Mouse (Mus musculus) midbrain, embryonic 16.5 days (tissue): ENCODE measurements around the gene Rps24. TPM values are rescaled to one million over a fixed set of nuclear protein-coding genes. Genes with fewer than 3 reads are reported as not detected.

Experiments used
- ATAC-seq: fragments of 200-750 bp; cut with Nextera tagmentation; 2 replicates; pipeline ENCODE4 v1.8.0; 2017; ENCODE audit warnings: moderate TSS enrichment
- H3K27ac ChIP-seq: fragments of 300-500 bp; sonication (generic); 2 replicates; pipeline ENCODE4 v1.5.1; 2014; ENCODE audit warnings: mild to moderate bottlenecking, low read length, mixed read lengths
- H3K27me3 ChIP-seq: fragments of 300-500 bp; sonication (generic); 2 replicates; pipeline ENCODE4 v1.6.1; 2014; ENCODE audit warnings: low read depth, low read length, mixed read lengths; ENCODE audit not compliant: control insufficient read depth, insufficient read depth
- H3K36me3 ChIP-seq: fragments of 300-500 bp; sonication (generic); 2 replicates; pipeline ENCODE4 v1.6.1; 2014; ENCODE audit warnings: mild to moderate bottlenecking, low read length, moderate library complexity, mixed read lengths; ENCODE audit not compliant: control insufficient read depth, insufficient read depth
- H3K4me1 ChIP-seq: fragments of 300-500 bp; sonication (generic); 2 replicates; pipeline ENCODE4 v1.6.1; 2014; ENCODE audit warnings: mild to moderate bottlenecking, low read length, mixed read lengths; ENCODE audit not compliant: control insufficient read depth, insufficient read depth
- H3K4me2 ChIP-seq: fragments of 300-500 bp; sonication (generic); 2 replicates; pipeline ENCODE4 v1.6.1; 2014; ENCODE audit warnings: mild to moderate bottlenecking, low read length, mixed read lengths
- H3K4me3 ChIP-seq: fragments of 300-500 bp; sonication (generic); 2 replicates; pipeline ENCODE4 v1.5.1; 2014; ENCODE audit warnings: low read depth, mild to moderate bottlenecking, low read length, moderate library complexity, mixed read lengths
- H3K9ac ChIP-seq: fragments of 300-500 bp; sonication (generic); 2 replicates; pipeline ENCODE4 v1.6.1; 2014; ENCODE audit warnings: low read depth, low read length, mixed read lengths
- H3K9me3 ChIP-seq: fragments of 300-500 bp; sonication (generic); replicated peaks from 2 replicates; pipeline ENCODE4 v1.6.1; 2014; ENCODE audit warnings: mild to moderate bottlenecking, low read length, mixed read lengths; ENCODE audit not compliant: control insufficient read depth, poor library complexity, severe bottlenecking
- WGBS: fragments of 180-500 bp; shearing (Covaris S2); extraction: QIAGEN DNeasy Blood & Tissue Kit; methylation state at CpG from one replicate; pipeline ENCODE4 v1.1.7; 2014; 5-methylcytosine and 5-hydroxymethylcytosine counted together
- polyA plus RNA-seq: library from polyadenylated mRNA; unstranded; fragments of >200 nt; fragmentation: Nextera tagmentation; extraction: Ambion mirVana; gene quantifications from 2 replicates; pipeline ENCODE4 v1.2.1, GENCODE M21; 2015

Gene Rps24
- polyA plus RNA-seq, 1 experiment from 2014 or later, result 498 TPM

DNA sequence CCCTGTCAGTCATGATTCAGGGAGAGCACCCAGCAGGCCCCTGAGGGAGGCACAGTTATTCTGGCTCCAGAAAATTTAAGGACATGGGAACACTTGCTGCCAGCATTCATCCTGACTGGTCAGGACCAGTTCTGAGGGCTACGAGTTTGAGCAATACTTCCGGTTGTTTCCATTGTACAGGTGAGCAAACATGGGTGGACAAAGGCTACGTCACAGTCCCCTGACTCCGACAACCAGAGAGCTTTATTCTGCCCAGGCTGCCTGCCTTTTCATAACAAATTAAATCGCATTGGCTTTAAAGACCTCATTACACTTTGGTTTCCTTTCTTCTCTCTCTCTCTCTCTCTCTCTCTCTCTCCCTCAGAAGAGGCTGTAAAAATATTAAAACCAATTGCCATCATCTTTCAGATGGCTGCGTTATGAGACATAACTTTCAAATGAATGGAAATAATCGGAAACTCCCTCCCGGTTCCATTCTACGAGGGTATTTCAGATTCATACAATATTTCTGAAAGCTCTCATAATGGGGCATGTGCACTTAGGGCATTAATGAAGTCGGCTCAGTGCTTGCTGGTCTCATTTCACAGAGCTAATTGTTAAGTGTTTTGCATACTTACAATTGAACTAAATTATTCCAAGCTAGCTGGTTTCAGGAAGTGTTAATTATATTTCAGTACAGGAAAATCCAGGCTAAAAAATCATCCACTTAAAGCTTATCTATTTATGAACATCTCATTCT, 38.9 kb downstream of the Rps24 start:
- Histone ChIP-seq H3K9me3 (no peaks in the 10 kb centered on the region), H3K27ac (peak overlapping the region; percentile 68), H3K27me3 (no peaks in the 10 kb centered on the region), H3K36me3 (no peaks in the 10 kb centered on the region), H3K9ac (no peak overlapping the region), H3K4me2 (no peak overlapping the region), H3K4me1 (peaks cover 22% of the 10 kb centered on the region), H3K4me3 (no peak overlapping the region)
- 34% methylated on average over 10 of the region's 10 CpGs for WGBS
- ATAC-seq, result no peak

DNA sequence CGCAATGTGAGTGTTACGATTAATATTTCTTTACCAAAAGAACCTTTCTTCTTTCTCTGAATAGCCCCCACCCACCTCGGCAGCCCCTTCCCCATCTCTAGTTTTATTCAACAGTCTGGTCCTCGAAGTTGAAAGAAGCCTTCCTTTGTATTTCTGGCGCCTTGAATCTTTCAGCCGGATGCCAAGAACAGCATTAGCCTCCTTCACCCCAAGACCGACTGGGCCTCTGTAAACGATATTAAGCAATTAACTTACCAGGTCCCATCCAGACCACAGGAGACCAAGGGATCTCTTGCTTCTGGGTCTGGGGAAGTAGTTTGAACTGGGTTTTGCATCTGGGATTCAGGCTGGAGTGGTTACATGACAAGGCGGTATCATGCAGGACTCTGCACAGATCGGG, 39.5 kb downstream of the Rps24 start:
- peak overlapping the region; percentile 70 for H3K27ac ChIP-seq
- no peaks in the 10 kb centered on the region for H3K9me3 ChIP-seq
- no peak overlapping the region for H3K4me2 ChIP-seq
- ATAC-seq, result no peak
- H3K4me3 ChIP-seq, result no peak overlapping the region
- H3K36me3 ChIP-seq, result no peaks in the 10 kb centered on the region
- H3K27me3 ChIP-seq, result no peaks in the 10 kb centered on the region
- WGBS, result 36% methylated on average over 10 of the region's 10 CpGs
- peaks cover 22% of the 10 kb centered on the region for H3K4me1 ChIP-seq
- no peak overlapping the region for H3K9ac ChIP-seq

DNA sequence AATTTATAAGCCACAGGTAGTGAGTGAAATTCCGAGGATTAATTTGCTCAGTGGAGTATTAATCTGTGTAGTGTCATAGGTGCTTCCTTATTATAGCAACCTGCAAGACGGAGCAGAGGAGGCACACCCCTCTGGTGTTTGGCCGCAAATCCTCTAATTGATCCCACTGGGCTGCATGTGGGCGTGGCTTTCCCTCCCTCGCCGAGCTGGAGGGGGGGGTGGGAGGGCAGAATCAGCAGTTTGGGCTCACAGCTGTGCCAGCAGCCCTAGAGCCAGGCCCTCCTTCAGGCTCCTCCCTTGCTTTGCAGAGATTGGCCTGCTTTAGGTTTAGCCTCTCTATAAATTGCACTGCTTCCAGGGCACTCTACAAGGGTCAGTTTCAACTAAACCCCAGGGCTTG, 43.3 kb downstream of the Rps24 start:
- Histone ChIP-seq H3K4me1 (peaks cover 40% of the 10 kb centered on the region), H3K4me3 (no peak overlapping the region), H3K4me2 (no peak overlapping the region), H3K9ac (no peak overlapping the region), H3K9me3 (no peaks in the 10 kb centered on the region), H3K36me3 (no peaks in the 10 kb centered on the region), H3K27ac (no peak overlapping the region), H3K27me3 (no peaks in the 10 kb centered on the region)
- WGBS, result 3% methylated on average over 6 of the region's 6 CpGs
- ATAC-seq, result peak; percentile 66

- peak; percentile 52 for ATAC-seq
Observed at GRCm38 (mm10) chr14:24534865-24535545, 48.1 kb downstream of the Rps24 start.

DNA sequence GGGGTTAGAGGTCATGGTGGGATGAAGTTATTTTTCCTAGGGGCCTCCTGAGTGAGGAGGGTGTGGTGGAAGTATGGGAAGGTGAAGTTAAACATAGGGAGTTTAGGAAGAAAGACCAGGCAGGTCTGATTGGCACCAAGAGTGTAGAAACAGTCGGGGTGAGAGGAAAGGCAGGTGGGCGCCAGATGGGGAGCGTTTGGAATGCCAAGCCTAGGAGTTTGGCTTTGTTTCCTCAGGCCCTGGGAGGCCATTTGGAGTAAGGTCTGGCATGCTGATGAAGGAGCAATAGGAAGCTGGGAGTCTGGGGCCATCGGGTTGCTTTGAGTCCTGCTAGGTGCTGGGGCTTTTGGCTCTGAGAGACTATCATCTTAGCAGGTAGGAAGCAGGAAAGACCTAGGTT, 56.0 kb downstream of the Rps24 start:
- no peaks in the 10 kb centered on the region for H3K4me1 ChIP-seq
- H3K36me3 ChIP-seq, result no peaks in the 10 kb centered on the region
- H3K27ac ChIP-seq, result no peak overlapping the region
- H3K4me2 ChIP-seq, result no peak overlapping the region
- no peak overlapping the region for H3K4me3 ChIP-seq
- no peak for ATAC-seq
- H3K27me3 ChIP-seq, result no peaks in the 10 kb centered on the region
- WGBS, result 58% methylated on average over 4 of the region's 4 CpGs
- H3K9me3 ChIP-seq, result no peaks in the 10 kb centered on the region
- H3K9ac ChIP-seq, result no peak overlapping the region

More at GRCm38 (mm10) chr14:24534865-24535545, 48.1 kb downstream of the Rps24 start:
- Histone ChIP-seq H3K4me2 (no peak overlapping the region), H3K9me3 (0 out of 2 replicates have a peak, but pooled peaks cover 5% of the 10 kb centered on the region), H3K27me3 (no peaks in the 10 kb centered on the region), H3K27ac (peak overlapping the region; percentile 70), H3K4me3 (no peak overlapping the region), H3K36me3 (no peaks in the 10 kb centered on the region), H3K4me1 (peaks cover 28% of the 10 kb centered on the region), H3K9ac (no peak overlapping the region)
- 23% methylated on average over 9 of the region's 9 CpGs for WGBS

GRCm38 (mm10) chr14:24544057-24544456, 57.1 kb downstream of the Rps24 start:
- Histone ChIP-seq H3K9ac (no peak overlapping the region), H3K4me1 (no peaks in the 10 kb centered on the region), H3K27ac (no peak overlapping the region), H3K4me3 (no peak overlapping the region), H3K4me2 (no peak overlapping the region), H3K9me3 (no peaks in the 10 kb centered on the region), H3K36me3 (no peaks in the 10 kb centered on the region), H3K27me3 (no peaks in the 10 kb centered on the region)
- ATAC-seq, result no peak
- 36% methylated on average over 2 of the region's 2 CpGs for WGBS

Other genes starting within 250 kb of the Rps24 start
- gene Dlg5, start 241.2 kb upstream of the Rps24 start, polyA plus RNA-seq, result 21.4 and 23.5 TPM in 2 replicates
- not detected in 2 replicates for gene E330034G19Rik, start 193.9 kb upstream of the Rps24 start, polyA plus RNA-seq
- 17.9 and 18.9 TPM in 2 replicates for gene Polr3a, start 67 bp upstream of the Rps24 start, polyA plus RNA-seq